Mouse (Mus musculus) kidney, postnatal 0 days (tissue): Measurements from ENCODE around the gene S100a10. TPM values are rescaled to one million over a fixed set of nuclear protein-coding genes. Genes with fewer than 3 reads are reported as not detected.

Source experiments
- ATAC-seq: fragments of 200-750 bp; cut with Nextera tagmentation; replicated peaks from 2 replicates; pipeline ENCODE4 v1.8.0; 2017; ENCODE audit warnings: low read depth, moderate number of reproducible peaks, moderate TSS enrichment, moderate library complexity; ENCODE audit not compliant: low FRiP score
- DNase-seq: peaks from one replicate; pipeline ENCODE4 v3.0.0-alpha.2; 2016; ENCODE audit warnings: low spot score
- H3K27ac ChIP-seq: fragments of 300-500 bp; sonication (generic); 2 replicates; pipeline ENCODE4 v1.5.1; 2014; ENCODE audit warnings: mild to moderate bottlenecking
- H3K27me3 ChIP-seq: fragments of 300-500 bp; sonication (generic); 2 replicates; pipeline ENCODE4 v1.6.1; 2014; ENCODE audit warnings: low read length, mixed read lengths; ENCODE audit not compliant: insufficient read depth
- H3K36me3 ChIP-seq: fragments of 300-500 bp; sonication (generic); 2 replicates; pipeline ENCODE4 v1.6.1; 2014; ENCODE audit warnings: low read length, mixed read lengths; ENCODE audit not compliant: insufficient read depth
- H3K4me1 ChIP-seq: fragments of 300-500 bp; sonication (generic); replicated peaks from 2 replicates; pipeline ENCODE4 v1.6.1; 2014; ENCODE audit warnings: antibody characterized with exemption, low read length, mixed read lengths; ENCODE audit not compliant: insufficient read depth
- H3K4me2 ChIP-seq: fragments of 300-500 bp; sonication (generic); 2 replicates; pipeline ENCODE4 v1.6.1; 2014; ENCODE audit warnings: mild to moderate bottlenecking, low read length, moderate library complexity, mixed read lengths
- H3K4me3 ChIP-seq: fragments of 300-500 bp; sonication (generic); replicated peaks from 2 replicates; pipeline ENCODE4 v1.5.1; 2014; ENCODE audit warnings: low read depth, low read length
- H3K9ac ChIP-seq: fragments of 300-500 bp; sonication (generic); 2 replicates; pipeline ENCODE4 v1.6.1; 2014; ENCODE audit warnings: low read depth, low read length
- H3K9me3 ChIP-seq: fragments of 300-500 bp; sonication (generic); replicated peaks from 2 replicates; pipeline ENCODE4 v1.6.1; 2016; ENCODE audit warnings: low read length, inconsistent platforms, mixed read lengths
- CTCF ChIP-seq: IDR thresholded peaks from 2 replicates; pipeline ENCODE4 v1.5.1; 2016; ENCODE audit warnings: antibody characterized with exemption, low read depth, mild to moderate bottlenecking, moderate library complexity
- WGBS: fragments of 180-500 bp; shearing (Covaris S2); extraction: QIAGEN DNeasy Blood & Tissue Kit; methylation state at CpG from one replicate; pipeline ENCODE4 v1.1.7; 2014; 5-methylcytosine and 5-hydroxymethylcytosine counted together
- polyA plus RNA-seq: library from polyadenylated mRNA; unstranded; fragments of >200 nt; fragmentation: Nextera tagmentation; extraction: Ambion mirVana; gene quantifications from 2 replicates; pipeline ENCODE4 v1.2.1, GENCODE M21; 2015

S100a10 gene
- polyA plus RNA-seq, 1 experiment from 2014 or later = 566 TPM

- Histone ChIP-seq H3K27me3 (no peaks in the 10 kb centered on the region), H3K9ac (no peak overlapping the region), H3K4me1 (peaks cover 20% of the 10 kb centered on the region), H3K4me3 (no peak overlapping the region; the same call in 1 of the 2 replicates), H3K27ac (no peak overlapping the region), H3K9me3 (no peaks in the 10 kb centered on the region), H3K4me2 (peak overlapping the region; percentile 61), H3K36me3 (peaks cover 19% of the 10 kb centered on the region)
- TF ChIP-seq CTCF = no peak
- no peak for ATAC-seq
- 46% methylated on average over 4 of the region's 4 CpGs for WGBS
- DNase-seq = peak; percentile 58
Measured at GRCm38 (mm10) chr3:93557471-93557870, 2.6 kb downstream of the S100a10 start.

GRCm38 (mm10) chr3:93559961-93560360 lies 5.1 kb downstream of the S100a10 start:
- Histone ChIP-seq H3K9ac (no peak overlapping the region), H3K4me3 (no peak overlapping the region), H3K4me2 (no peak overlapping the region), H3K9me3 (no peaks in the 10 kb centered on the region), H3K27ac (no peak overlapping the region), H3K4me1 (peaks cover 13% of the 10 kb centered on the region), H3K36me3 (peaks cover 31% of the 10 kb centered on the region), H3K27me3 (no peaks in the 10 kb centered on the region)
- TF ChIP-seq CTCF = no peak
- DNase-seq = no peak
- ATAC-seq = no peak
- WGBS = 93% methylated on average over 6 of the region's 6 CpGs

DNA sequence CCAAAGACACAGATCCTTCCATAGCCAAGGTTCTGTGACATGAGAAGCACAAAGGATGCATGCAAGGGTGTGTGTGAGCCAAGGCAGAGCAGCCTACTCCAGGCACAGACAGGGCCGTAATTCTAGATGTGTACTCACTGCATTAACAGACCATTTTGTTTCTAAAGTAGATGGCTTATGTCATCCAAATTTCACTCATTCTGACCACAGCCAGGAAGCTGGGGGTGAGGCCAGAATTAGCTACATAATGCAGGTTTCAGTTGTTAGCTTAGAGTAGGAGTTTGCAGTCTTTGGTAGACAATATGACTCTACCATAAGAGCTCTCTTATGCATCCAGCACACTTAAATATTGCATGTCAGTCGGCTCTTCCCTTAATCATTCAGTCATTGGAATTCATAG lies 7.5 kb downstream of the S100a10 start:
- Histone ChIP-seq H3K4me2 (no peak overlapping the region), H3K9me3 (no peaks in the 10 kb centered on the region), H3K36me3 (peaks cover 32% of the 10 kb centered on the region), H3K4me1 (no peaks in the 10 kb centered on the region), H3K9ac (no peak overlapping the region), H3K4me3 (no peak overlapping the region), H3K27ac (no peak overlapping the region), H3K27me3 (no peaks in the 10 kb centered on the region)
- no peak for TF ChIP-seq CTCF
- no peak for ATAC-seq
- 80% methylated on average over 2 of the region's 2 CpGs for WGBS
- DNase-seq = no peak

DNA sequence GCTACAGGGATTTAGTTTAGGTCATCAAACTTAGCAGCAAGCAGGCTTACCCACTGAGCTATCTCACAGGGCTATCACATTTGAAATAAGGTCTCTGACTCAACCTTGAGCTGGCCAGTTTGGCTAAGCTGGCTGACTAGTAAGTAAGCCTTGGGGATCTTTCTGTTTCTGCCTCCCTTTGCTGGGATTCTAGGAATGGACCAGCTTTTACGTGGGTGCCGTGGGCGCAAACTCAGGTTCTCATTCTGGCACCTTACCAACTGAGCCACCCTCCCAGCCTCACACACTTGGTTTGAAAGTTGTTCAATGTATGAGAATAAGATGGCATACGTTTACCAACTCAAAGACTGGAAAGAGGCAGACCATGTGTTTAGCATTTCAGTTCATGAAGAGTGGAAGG lies 8.3 kb downstream of the S100a10 start:
- peaks cover 32% of the 10 kb centered on the region for H3K36me3 ChIP-seq
- WGBS = 93% methylated on average over 4 of the region's 4 CpGs
- ATAC-seq (no peak), DNase-seq (no peak)
- no peak overlapping the region for H3K4me2 ChIP-seq
- H3K4me3 ChIP-seq = no peak overlapping the region
- H3K27me3 ChIP-seq = no peaks in the 10 kb centered on the region
- H3K4me1 ChIP-seq = no peaks in the 10 kb centered on the region
- no peak overlapping the region for H3K27ac ChIP-seq
- no peak overlapping the region for H3K9ac ChIP-seq
- TF ChIP-seq CTCF = no peak
- H3K9me3 ChIP-seq = no peaks in the 10 kb centered on the region

GRCm38 (mm10) chr3:93566892-93567291 lies 12.0 kb downstream of the S100a10 start:
- H3K27ac ChIP-seq = no peak overlapping the region
- H3K9ac ChIP-seq = no peak overlapping the region
- no peak for TF ChIP-seq CTCF
- H3K36me3 ChIP-seq = peaks cover 17% of the 10 kb centered on the region
- H3K9me3 ChIP-seq = no peaks in the 10 kb centered on the region
- no peak for ATAC-seq
- no peak overlapping the region for H3K4me3 ChIP-seq
- no peak overlapping the region for H3K4me2 ChIP-seq
- WGBS = 67% methylated on average over 3 of the region's 3 CpGs
- DNase-seq = no peak
- no peaks in the 10 kb centered on the region for H3K27me3 ChIP-seq
- no peaks in the 10 kb centered on the region for H3K4me1 ChIP-seq

- H3K9me3 ChIP-seq = no peaks in the 10 kb centered on the region
- peaks cover 12% of the 10 kb centered on the region for H3K36me3 ChIP-seq
- 95% methylated on average over 6 of the region's 6 CpGs for WGBS
- H3K9ac ChIP-seq = no peak overlapping the region
- TF ChIP-seq CTCF = no peak
- DNase-seq = no peak
- no peak overlapping the region for H3K4me3 ChIP-seq
- no peak overlapping the region for H3K4me2 ChIP-seq
- no peaks in the 10 kb centered on the region for H3K4me1 ChIP-seq
- ATAC-seq = no peak
- H3K27me3 ChIP-seq = no peaks in the 10 kb centered on the region
- H3K27ac ChIP-seq = peak overlapping the region; percentile 68
Measured at GRCm38 (mm10) chr3:93567721-93568120, 12.8 kb downstream of the S100a10 start.

- Histone ChIP-seq H3K4me2 (peak overlapping the region; percentile 21), H3K4me3 (no peak overlapping the region)
- peak; percentile 95 for DNase-seq
Measured at GRCm38 (mm10) chr3:93568428-93569040, 13.7 kb downstream of the S100a10 start.

More at GRCm38 (mm10) chr3:93568428-93569040, 13.7 kb downstream of the S100a10 start:
- Histone ChIP-seq H3K27me3 (no peaks in the 10 kb centered on the region), H3K9ac (no peak overlapping the region), H3K4me1 (no peaks in the 10 kb centered on the region), H3K9me3 (no peaks in the 10 kb centered on the region), H3K36me3 (peaks cover 11% of the 10 kb centered on the region), H3K27ac (peak overlapping the region; percentile 68)
- WGBS = 45% methylated on average over 7 of the region's 7 CpGs
- peak; percentile 40; the same call in 1 of the 2 replicates for ATAC-seq
- no peak for TF ChIP-seq CTCF
